Mouse (Mus musculus) intestine, postnatal 0 days (tissue): Measurements from ENCODE around the gene Zfp212. TPM values are rescaled to one million over a fixed set of nuclear protein-coding genes. Genes with fewer than 3 reads are reported as not detected.

Source experiments
- ATAC-seq: fragments of 200-750 bp; cut with Nextera tagmentation; 2 replicates; pipeline ENCODE4 v1.8.0; 2017; ENCODE audit warnings: mild to moderate bottlenecking, moderate TSS enrichment, moderate library complexity
- H3K27ac ChIP-seq: fragments of 300-500 bp; sonication (generic); 2 replicates; pipeline ENCODE4 v1.5.1; 2014; ENCODE audit warnings: mild to moderate bottlenecking, low read depth, low read length, moderate library complexity
- H3K27me3 ChIP-seq: fragments of 300-500 bp; sonication (generic); replicated peaks from 2 replicates; pipeline ENCODE4 v1.6.1; 2014; ENCODE audit warnings: low read length, mixed read lengths; ENCODE audit not compliant: control insufficient read depth, insufficient read depth
- H3K36me3 ChIP-seq: fragments of 300-500 bp; sonication (generic); 2 replicates; pipeline ENCODE4 v1.6.1; 2014; ENCODE audit warnings: mild to moderate bottlenecking, moderate library complexity; ENCODE audit not compliant: control insufficient read depth, insufficient read depth
- H3K4me1 ChIP-seq: fragments of 300-500 bp; sonication (generic); replicated peaks from 2 replicates; pipeline ENCODE4 v1.6.1; 2014; ENCODE audit warnings: antibody characterized with exemption, low read length, mixed read lengths; ENCODE audit not compliant: control insufficient read depth, insufficient read depth
- H3K4me2 ChIP-seq: fragments of 300-500 bp; sonication (generic); replicated peaks from 2 replicates; pipeline ENCODE4 v1.6.1; 2014; ENCODE audit warnings: low read depth, mild to moderate bottlenecking, moderate library complexity
- H3K4me3 ChIP-seq: fragments of 300-500 bp; sonication (generic); 2 replicates; pipeline ENCODE4 v1.5.1; 2014; ENCODE audit warnings: low read depth, low read length
- H3K9ac ChIP-seq: fragments of 300-500 bp; sonication (generic); 2 replicates; pipeline ENCODE4 v1.6.1; 2014; ENCODE audit warnings: mild to moderate bottlenecking, low read depth, low read length
- H3K9me3 ChIP-seq: fragments of 300-500 bp; sonication (generic); 2 replicates; pipeline ENCODE4 v1.6.1; 2016; ENCODE audit warnings: mixed run types; ENCODE audit not compliant: control insufficient read depth
- CTCF ChIP-seq: sonication (generic); IDR thresholded peaks from 2 replicates; pipeline ENCODE4 v1.5.1; 2016; ENCODE audit warnings: low read depth, mild to moderate bottlenecking, control low read depth, antibody characterized with exemption, moderate library complexity
- WGBS: fragments of 180-500 bp; shearing (Covaris S2); extraction: QIAGEN DNeasy Blood & Tissue Kit; methylation state at CpG from one replicate; pipeline ENCODE4 v1.1.7; 2014; 5-methylcytosine and 5-hydroxymethylcytosine counted together
- polyA plus RNA-seq: library from polyadenylated mRNA; unstranded; fragments of >200 nt; fragmentation: Nextera tagmentation; extraction: Ambion mirVana; gene quantifications from 2 replicates; pipeline ENCODE4 v1.2.1, GENCODE M21; 2015

Zfp212 gene
- polyA plus RNA-seq, 1 experiment from 2014 or later = 8.8 TPM

GRCm38 (mm10) chr6:47904917-47905695 lies 15.2 kb upstream of the Zfp212 start:
- no peak for ATAC-seq
- Histone ChIP-seq H3K4me1 (no peaks in the 10 kb centered on the region), H3K9me3 (no peaks in the 10 kb centered on the region), H3K9ac (no peak overlapping the region), H3K4me3 (no peak overlapping the region), H3K4me2 (no peak overlapping the region), H3K27me3 (no peaks in the 10 kb centered on the region), H3K27ac (no peak overlapping the region), H3K36me3 (peaks cover 59% of the 10 kb centered on the region)
- WGBS = 81% methylated on average over 44 of the region's 44 CpGs
- no peak for TF ChIP-seq CTCF

- no peak for TF ChIP-seq CTCF
- no peak for ATAC-seq
- Histone ChIP-seq H3K4me3 (no peak overlapping the region), H3K4me1 (no peaks in the 10 kb centered on the region), H3K9me3 (no peaks in the 10 kb centered on the region), H3K4me2 (no peak overlapping the region), H3K27ac (no peak overlapping the region), H3K9ac (no peak overlapping the region), H3K27me3 (no peaks in the 10 kb centered on the region), H3K36me3 (peaks cover 48% of the 10 kb centered on the region)
- WGBS = 95% methylated on average over 5 of the region's 5 CpGs
Observed at GRCm38 (mm10) chr6:47906326-47906725, 13.9 kb upstream of the Zfp212 start.

- Histone ChIP-seq H3K27ac (no peak overlapping the region), H3K4me1 (0 out of 2 replicates have a peak, but pooled peaks cover 3% of the 10 kb centered on the region), H3K27me3 (no peaks in the 10 kb centered on the region), H3K4me2 (no peak overlapping the region), H3K4me3 (no peak overlapping the region), H3K36me3 (peaks cover 27% of the 10 kb centered on the region), H3K9ac (no peak overlapping the region), H3K9me3 (no peaks in the 10 kb centered on the region)
- 81% methylated on average over 1 of the region's 1 CpGs for WGBS
- ATAC-seq = no peak
- TF ChIP-seq CTCF = no peak
Observed at GRCm38 (mm10) chr6:47909007-47909406, 11.3 kb upstream of the Zfp212 start.

- Histone ChIP-seq H3K27ac (no peak overlapping the region), H3K27me3 (no peaks in the 10 kb centered on the region), H3K4me2 (no peak overlapping the region), H3K4me1 (0 out of 2 replicates have a peak, but pooled peaks cover 3% of the 10 kb centered on the region), H3K9ac (no peak overlapping the region), H3K4me3 (no peak overlapping the region), H3K36me3 (peaks cover under 1% of the 10 kb centered on the region; the same call in 1 of the 2 replicates), H3K9me3 (no peaks in the 10 kb centered on the region)
- TF ChIP-seq CTCF = no peak
- ATAC-seq = no peak
- 50% methylated on average over 1 of the region's 1 CpGs for WGBS
Observed at GRCm38 (mm10) chr6:47911650-47912049, 8.6 kb upstream of the Zfp212 start.

- TF ChIP-seq CTCF = peak; percentile 56
- Histone ChIP-seq H3K4me3 (no peak overlapping the region), H3K27ac (peak overlapping the region; percentile 46; the same call in 1 of the 2 replicates), H3K36me3 (no peaks in the 10 kb centered on the region; the same call in 1 of the 2 replicates), H3K4me2 (no peak overlapping the region), H3K9me3 (no peaks in the 10 kb centered on the region), H3K4me1 (0 out of 2 replicates have a peak, but pooled peaks cover 3% of the 10 kb centered on the region), H3K27me3 (no peaks in the 10 kb centered on the region), H3K9ac (no peak overlapping the region)
- WGBS = 36% methylated on average over 3 of the region's 3 CpGs
- ATAC-seq = peak; percentile 60
Observed at GRCm38 (mm10) chr6:47912991-47913390, 7.3 kb upstream of the Zfp212 start.

GRCm38 (mm10) chr6:47917051-47917450 lies 3.2 kb upstream of the Zfp212 start:
- WGBS = 39% methylated on average over 5 of the region's 5 CpGs
- peaks cover 3% of the 10 kb centered on the region; the same call in 1 of the 2 replicates for H3K4me1 ChIP-seq
- H3K27me3 ChIP-seq = no peaks in the 10 kb centered on the region
- peak overlapping the region; percentile 64 for H3K27ac ChIP-seq
- no peak overlapping the region for H3K4me3 ChIP-seq
- H3K9me3 ChIP-seq = no peaks in the 10 kb centered on the region
- TF ChIP-seq CTCF = no peak
- no peak overlapping the region; the same call in 1 of the 2 replicates for H3K9ac ChIP-seq
- ATAC-seq = peak; percentile 63
- H3K36me3 ChIP-seq = no peaks in the 10 kb centered on the region
- H3K4me2 ChIP-seq = 0 out of 2 replicates have a peak overlapping the region, but pooled peaks have one; percentile 21
